Mouse (Mus musculus): ENCODE measurements around the gene Tgtp2. TPM values are rescaled to one million over a fixed set of nuclear protein-coding genes. Genes with fewer than 3 reads are reported as not detected.
"Not testable (repeated sequence)": the region's sequence is repeated elsewhere in the genome, so short reads cannot be mapped to it uniquely, and the experiment has no call there.

Gene Tgtp2
- polyA plus RNA-seq, 1 experiment from 2014 or later, result 8.0 TPM

GRCm38 (mm10) chr11:49050064-49050463 is 13.9 kb downstream of the Tgtp2 start:
- not testable (repeated sequence) for H3K9ac ChIP-seq (ENCODE audit: low read length); H3K27me3 ChIP-seq (ENCODE audit: control insufficient read depth, insufficient read depth, low read length); H3K27ac ChIP-seq (ENCODE audit: low read length); ATAC-seq (replicated peaks; ENCODE audit: extremely low read depth, insufficient read depth, low FRiP score); H3K4me2 ChIP-seq (ENCODE audit: low read depth, low read length); H3K36me3 ChIP-seq (ENCODE audit: control insufficient read depth, insufficient read depth); H3K4me3 ChIP-seq (ENCODE audit: low read length); H3K4me1 ChIP-seq (ENCODE audit: control insufficient read depth, insufficient read depth, low read length); H3K9me3 ChIP-seq (replicated peaks; ENCODE audit: control insufficient read depth, low read length)

GRCm38 (mm10) chr11:49012074-49012473 is 51.9 kb downstream of the Tgtp2 start:
- not testable (repeated sequence) for H3K27ac ChIP-seq (ENCODE audit: low read length); H3K27me3 ChIP-seq (ENCODE audit: control insufficient read depth, insufficient read depth, low read length); H3K9ac ChIP-seq (ENCODE audit: low read length); H3K4me2 ChIP-seq (ENCODE audit: low read depth, low read length); ATAC-seq (replicated peaks; ENCODE audit: extremely low read depth, insufficient read depth, low FRiP score); H3K4me3 ChIP-seq (ENCODE audit: low read length); H3K36me3 ChIP-seq (ENCODE audit: control insufficient read depth, insufficient read depth); H3K4me1 ChIP-seq (ENCODE audit: control insufficient read depth, insufficient read depth, low read length); H3K9me3 ChIP-seq (replicated peaks; ENCODE audit: control insufficient read depth, low read length)

Other genes with a start within 250 kb of the Tgtp2 start
- gene Trim41, start 246.9 kb downstream of the Tgtp2 start, polyA plus RNA-seq (2015; fragmentation: Nextera tagmentation; extraction: Ambion mirVana), result 4.2 and 4.3 TPM in 2 replicates
- 0.89 and 0.98 TPM in 2 replicates for gene Trim7, start 238.1 kb downstream of the Tgtp2 start, polyA plus RNA-seq (2015; fragmentation: Nextera tagmentation; extraction: Ambion mirVana)
- 0.55 and 0.66 TPM in 2 replicates for gene Gm12184, start 237.6 kb downstream of the Tgtp2 start, polyA plus RNA-seq (2015; fragmentation: Nextera tagmentation; extraction: Ambion mirVana)
- gene Irgm1, start 192.5 kb downstream of the Tgtp2 start, polyA plus RNA-seq (2015; fragmentation: Nextera tagmentation; extraction: Ambion mirVana), result 11.6 and 14.5 TPM in 2 replicates
- gene Gm5431, start 162.0 kb downstream of the Tgtp2 start, polyA plus RNA-seq (2015; fragmentation: Nextera tagmentation; extraction: Ambion mirVana), result 0.15 and 0.28 TPM in 2 replicates
- 2.7 and 10.4 TPM in 2 replicates for gene Psme2b, start 118.0 kb downstream of the Tgtp2 start, polyA plus RNA-seq (2015; fragmentation: Nextera tagmentation; extraction: Ambion mirVana)
- 0.07 TPM in 1 of 2 replicates, not detected in the other for gene Olfr56, start 85.3 kb downstream of the Tgtp2 start, polyA plus RNA-seq (2015; fragmentation: Nextera tagmentation; extraction: Ambion mirVana)
- gene 9930111J21Rik1, start 84.8 kb downstream of the Tgtp2 start, polyA plus RNA-seq (2015; fragmentation: Nextera tagmentation; extraction: Ambion mirVana), result 0.39 and 0.74 TPM in 2 replicates
- gene Gm12185, start 72.0 kb downstream of the Tgtp2 start, polyA plus RNA-seq (2015; fragmentation: Nextera tagmentation; extraction: Ambion mirVana), result 0.10 and 0.13 TPM in 2 replicates
- gene Tgtp1, start 70.0 kb downstream of the Tgtp2 start, polyA plus RNA-seq (2015; fragmentation: Nextera tagmentation; extraction: Ambion mirVana), result 2.2 and 6.3 TPM in 2 replicates
- 0.87 and 1.2 TPM in 2 replicates for gene 9930111J21Rik2, start 13.0 kb downstream of the Tgtp2 start, polyA plus RNA-seq (2015; fragmentation: Nextera tagmentation; extraction: Ambion mirVana)
- 3.6 and 7.6 TPM in 2 replicates for gene Ifi47, start 12.4 kb upstream of the Tgtp2 start, polyA plus RNA-seq (2015; fragmentation: Nextera tagmentation; extraction: Ambion mirVana)
- gene Olfr1396, start 50.7 kb upstream of the Tgtp2 start, polyA plus RNA-seq (2015; fragmentation: Nextera tagmentation; extraction: Ambion mirVana), result 0.10 and 0.18 TPM in 2 replicates
- gene Olfr1395, start 78.1 kb upstream of the Tgtp2 start, polyA plus RNA-seq (2015; fragmentation: Nextera tagmentation; extraction: Ambion mirVana), result not detected in 2 replicates
- gene Olfr1394, start 90.2 kb upstream of the Tgtp2 start, polyA plus RNA-seq (2015; fragmentation: Nextera tagmentation; extraction: Ambion mirVana), result not detected in 2 replicates
- gene Btnl9, start 123.0 kb upstream of the Tgtp2 start, polyA plus RNA-seq (2015; fragmentation: Nextera tagmentation; extraction: Ambion mirVana), result 6.4 and 8.0 TPM in 2 replicates
- 28.3 and 30.0 TPM in 2 replicates for gene Zfp62, start 139.1 kb upstream of the Tgtp2 start, polyA plus RNA-seq (2015; fragmentation: Nextera tagmentation; extraction: Ambion mirVana)
- 57.4 and 61.4 TPM in 2 replicates for gene Mgat1, start 180.0 kb upstream of the Tgtp2 start, polyA plus RNA-seq (2015; fragmentation: Nextera tagmentation; extraction: Ambion mirVana)
- 0.15 and 0.17 TPM in 2 replicates for gene Olfr1393, start 214.1 kb upstream of the Tgtp2 start, polyA plus RNA-seq (2015; fragmentation: Nextera tagmentation; extraction: Ambion mirVana)
- not detected in 2 replicates for gene Olfr1392, start 221.1 kb upstream of the Tgtp2 start, polyA plus RNA-seq (2015; fragmentation: Nextera tagmentation; extraction: Ambion mirVana)
- gene Olfr10, start 240.5 kb upstream of the Tgtp2 start, polyA plus RNA-seq (2015; fragmentation: Nextera tagmentation; extraction: Ambion mirVana), result not detected in 2 replicates

Measured in heart, embryonic 16.5 days (tissue).